Mouse (Mus musculus): ENCODE results near the gene Sestd1. TPM values are rescaled to one million over a fixed set of nuclear protein-coding genes. Genes with fewer than 3 reads are reported as not detected.

The Sestd1 gene
- polyA plus RNA-seq, 1 experiment from 2014 or later = 28.5 TPM

- no peaks in the 10 kb centered on the region for H3K9me3 ChIP-seq (ENCODE audit: control insufficient read depth, low read length)
- no peaks in the 10 kb centered on the region for H3K27me3 ChIP-seq (ENCODE audit: control insufficient read depth, insufficient read depth, low read length)
- H3K4me1 ChIP-seq (ENCODE audit: control insufficient read depth, insufficient read depth, low read length) = no peaks in the 10 kb centered on the region
- 69% methylated on average over 2 of the region's 2 CpGs for WGBS
- H3K4me3 ChIP-seq (ENCODE audit: low read depth, low read length) = no peak overlapping the region
- H3K4me2 ChIP-seq (ENCODE audit: low read depth, severe bottlenecking) = no peak overlapping the region
- ATAC-seq (ENCODE audit: insufficient number of reproducible peaks, low FRiP score, low TSS enrichment, low read depth) (no peak), DNase-seq (ENCODE audit: low spot score) (no peak)
- no peaks in the 10 kb centered on the region for H3K36me3 ChIP-seq (ENCODE audit: control insufficient read depth, insufficient read depth, low read length)
- H3K9ac ChIP-seq (ENCODE audit: low read length) = no peak overlapping the region
- H3K27ac ChIP-seq (replicated peaks; ENCODE audit: low read depth, low read length) = no peak overlapping the region
Measured at GRCm38 (mm10) chr2:77146968-77147367, 133.4 kb downstream of the Sestd1 start.

DNA sequence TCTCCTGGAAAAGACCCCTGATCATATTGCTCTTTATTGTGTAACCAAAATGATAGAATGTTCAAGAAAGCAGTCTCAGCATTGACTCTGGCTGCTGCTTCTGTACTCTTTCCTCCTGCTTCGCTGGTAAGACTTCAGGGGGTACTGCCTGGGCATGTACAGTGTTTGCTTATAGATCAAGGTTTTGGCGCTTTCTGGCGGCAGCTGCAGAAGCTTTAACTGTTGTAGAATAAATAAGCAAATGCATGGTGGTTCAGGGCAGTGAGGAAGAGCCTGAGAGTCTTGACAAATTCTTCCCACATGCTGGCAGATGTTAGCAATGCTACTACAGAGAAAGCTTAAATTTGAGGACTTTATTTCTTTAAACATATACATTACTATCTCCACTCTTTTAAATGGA lies 134.1 kb downstream of the Sestd1 start:
- no peaks in the 10 kb centered on the region for H3K27me3 ChIP-seq (ENCODE audit: control insufficient read depth, insufficient read depth, low read length)
- H3K36me3 ChIP-seq (ENCODE audit: control insufficient read depth, insufficient read depth, low read length) = no peaks in the 10 kb centered on the region
- WGBS = 73% methylated on average over 3 of the region's 3 CpGs
- H3K4me1 ChIP-seq (ENCODE audit: control insufficient read depth, insufficient read depth, low read length) = no peaks in the 10 kb centered on the region
- no peak overlapping the region for H3K9ac ChIP-seq (ENCODE audit: low read length)
- no peaks in the 10 kb centered on the region for H3K9me3 ChIP-seq (ENCODE audit: control insufficient read depth, low read length)
- H3K4me3 ChIP-seq (ENCODE audit: low read depth, low read length) = no peak overlapping the region
- ATAC-seq (ENCODE audit: insufficient number of reproducible peaks, low FRiP score, low TSS enrichment, low read depth) = no peak
- H3K4me2 ChIP-seq (ENCODE audit: low read depth, severe bottlenecking) = no peak overlapping the region
- no peak for DNase-seq (ENCODE audit: low spot score)
- no peak overlapping the region for H3K27ac ChIP-seq (replicated peaks; ENCODE audit: low read depth, low read length)

DNA sequence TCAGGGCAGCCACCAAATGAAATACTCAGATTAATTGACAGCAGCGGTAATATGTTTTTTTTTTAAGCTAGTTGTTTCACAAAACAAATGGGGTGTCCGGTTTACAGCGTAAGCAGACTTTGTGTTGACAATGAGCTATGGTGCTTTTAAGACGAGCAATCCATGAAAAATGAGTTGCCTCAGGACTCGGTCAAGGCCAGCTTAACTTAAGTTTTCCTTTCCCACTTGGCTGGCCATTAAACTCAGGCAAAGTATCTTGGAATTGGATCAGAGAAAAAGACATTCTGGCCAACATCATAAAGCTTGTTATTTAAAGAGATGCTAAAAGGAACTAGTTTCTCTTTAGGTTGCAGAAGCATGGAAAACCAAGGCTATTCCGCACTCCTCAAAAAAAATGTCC lies 136.9 kb downstream of the Sestd1 start:
- DNase-seq (ENCODE audit: low spot score) (no peak), ATAC-seq (ENCODE audit: insufficient number of reproducible peaks, low FRiP score, low TSS enrichment, low read depth) (no peak)
- no peak overlapping the region for H3K4me3 ChIP-seq (ENCODE audit: low read depth, low read length)
- H3K9ac ChIP-seq (ENCODE audit: low read length) = no peak overlapping the region
- no peaks in the 10 kb centered on the region for H3K27me3 ChIP-seq (ENCODE audit: control insufficient read depth, insufficient read depth, low read length)
- no peak overlapping the region for H3K27ac ChIP-seq (replicated peaks; ENCODE audit: low read depth, low read length)
- H3K4me1 ChIP-seq (ENCODE audit: control insufficient read depth, insufficient read depth, low read length) = no peaks in the 10 kb centered on the region
- WGBS = 73% methylated on average over 6 of the region's 6 CpGs
- H3K9me3 ChIP-seq (ENCODE audit: control insufficient read depth, low read length) = no peaks in the 10 kb centered on the region
- H3K4me2 ChIP-seq (ENCODE audit: low read depth, severe bottlenecking) = no peak overlapping the region
- no peaks in the 10 kb centered on the region for H3K36me3 ChIP-seq (ENCODE audit: control insufficient read depth, insufficient read depth, low read length)

DNA sequence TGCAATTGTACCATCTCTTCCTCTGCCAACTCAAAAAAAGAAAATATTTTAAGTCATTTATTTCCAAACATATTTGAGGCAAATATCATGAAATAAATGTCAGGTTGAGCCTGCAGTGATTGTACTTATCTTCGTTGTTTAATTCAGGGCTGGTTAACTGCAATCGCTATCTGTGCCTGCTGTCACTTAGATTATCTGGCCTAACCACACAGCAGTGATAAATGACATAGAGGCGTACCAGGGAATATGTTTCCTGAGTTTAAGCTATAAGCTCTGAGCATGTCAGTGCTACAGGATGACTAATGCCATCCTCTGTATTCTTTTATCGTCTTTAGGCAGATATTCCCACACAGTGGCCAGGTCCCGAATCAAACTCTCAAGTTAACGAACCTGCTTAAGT lies 141.5 kb downstream of the Sestd1 start:
- Histone ChIP-seq H3K4me2 (ENCODE audit: low read depth, severe bottlenecking) (no peak overlapping the region), H3K27me3 (ENCODE audit: control insufficient read depth, insufficient read depth, low read length) (no peaks in the 10 kb centered on the region), H3K9ac (ENCODE audit: low read length) (no peak overlapping the region), H3K9me3 (ENCODE audit: control insufficient read depth, low read length) (no peaks in the 10 kb centered on the region), H3K27ac (replicated peaks; ENCODE audit: low read depth, low read length) (no peak overlapping the region), H3K4me1 (ENCODE audit: control insufficient read depth, insufficient read depth, low read length) (no peaks in the 10 kb centered on the region), H3K36me3 (ENCODE audit: control insufficient read depth, insufficient read depth, low read length) (no peaks in the 10 kb centered on the region), H3K4me3 (ENCODE audit: low read depth, low read length) (no peak overlapping the region)
- ATAC-seq (ENCODE audit: insufficient number of reproducible peaks, low FRiP score, low TSS enrichment, low read depth) (no peak), DNase-seq (ENCODE audit: low spot score) (no peak)
- WGBS = 89% methylated on average over 6 of the region's 6 CpGs

DNA sequence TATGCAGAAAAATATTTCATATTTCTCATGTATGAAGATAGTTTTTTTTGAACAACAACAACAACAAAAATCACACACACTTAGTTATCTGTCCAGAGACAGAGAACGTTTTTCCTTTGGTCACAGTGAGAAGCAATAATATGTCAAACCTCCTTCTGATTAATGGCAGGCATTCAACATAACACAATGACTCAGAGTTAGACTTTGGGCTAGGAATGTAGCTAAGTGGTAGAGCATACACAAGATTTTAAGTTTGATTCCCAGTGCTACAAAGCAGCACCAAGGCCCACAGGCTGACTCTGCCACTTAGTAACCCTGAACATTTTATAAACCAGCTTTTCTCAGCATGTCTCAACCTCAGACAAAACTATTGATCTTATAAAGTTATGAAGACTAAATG lies 145.5 kb downstream of the Sestd1 start:
- H3K9me3 ChIP-seq (ENCODE audit: control insufficient read depth, low read length) = no peaks in the 10 kb centered on the region

GRCm38 (mm10) chr2:77133407-77133806 lies 147.0 kb downstream of the Sestd1 start:
- no peak overlapping the region for H3K4me2 ChIP-seq (ENCODE audit: low read depth, severe bottlenecking)
- WGBS = 96% methylated on average over 1 of the region's 1 CpGs
- ATAC-seq (ENCODE audit: insufficient number of reproducible peaks, low FRiP score, low TSS enrichment, low read depth) = no peak
- DNase-seq (ENCODE audit: low spot score) = no peak
- H3K9ac ChIP-seq (ENCODE audit: low read length) = no peak overlapping the region
- H3K27ac ChIP-seq (replicated peaks; ENCODE audit: low read depth, low read length) = no peak overlapping the region
- no peaks in the 10 kb centered on the region for H3K9me3 ChIP-seq (ENCODE audit: control insufficient read depth, low read length)
- no peaks in the 10 kb centered on the region for H3K4me1 ChIP-seq (ENCODE audit: control insufficient read depth, insufficient read depth, low read length)
- no peaks in the 10 kb centered on the region for H3K36me3 ChIP-seq (ENCODE audit: control insufficient read depth, insufficient read depth, low read length)
- no peak overlapping the region for H3K4me3 ChIP-seq (ENCODE audit: low read depth, low read length)
- no peaks in the 10 kb centered on the region for H3K27me3 ChIP-seq (ENCODE audit: control insufficient read depth, insufficient read depth, low read length)

More for the DNA sequence above, 145.5 kb downstream of the Sestd1 start:
- no peak overlapping the region for H3K4me3 ChIP-seq (ENCODE audit: low read depth, low read length)
- no peak overlapping the region for H3K9ac ChIP-seq (ENCODE audit: low read length)
- DNase-seq (ENCODE audit: low spot score) = no peak
- no peak overlapping the region for H3K4me2 ChIP-seq (ENCODE audit: low read depth, severe bottlenecking)
- no peaks in the 10 kb centered on the region for H3K4me1 ChIP-seq (ENCODE audit: control insufficient read depth, insufficient read depth, low read length)
- no peak overlapping the region for H3K27ac ChIP-seq (replicated peaks; ENCODE audit: low read depth, low read length)
- 53% methylated on average over 1 of the region's 1 CpGs for WGBS
- ATAC-seq (ENCODE audit: insufficient number of reproducible peaks, low FRiP score, low TSS enrichment, low read depth) = no peak
- no peaks in the 10 kb centered on the region for H3K36me3 ChIP-seq (ENCODE audit: control insufficient read depth, insufficient read depth, low read length)
- H3K27me3 ChIP-seq (ENCODE audit: control insufficient read depth, insufficient read depth, low read length) = no peaks in the 10 kb centered on the region

Other genes starting within 250 kb of the Sestd1 start
- 4.4 and 4.7 TPM in 2 replicates for gene Ccdc141, start 110.0 kb downstream of the Sestd1 start, polyA plus RNA-seq (2014; fragmentation: Nextera tagmentation; extraction: Ambion mirVana)